Mouse (Mus musculus) T-helper 2 cell (primary cell): ENCODE data around the gene Ppp3ca.

Experiments used
- in situ Hi-C: fragments of 300-600 bp; cut with MboI, MseI; formaldehyde crosslinking; loops from one replicate; pipeline ENCODE4 v1.15.1; 2025; ENCODE audit warnings: high pct_unique_total_duplicates

The Ppp3ca gene

DNA sequence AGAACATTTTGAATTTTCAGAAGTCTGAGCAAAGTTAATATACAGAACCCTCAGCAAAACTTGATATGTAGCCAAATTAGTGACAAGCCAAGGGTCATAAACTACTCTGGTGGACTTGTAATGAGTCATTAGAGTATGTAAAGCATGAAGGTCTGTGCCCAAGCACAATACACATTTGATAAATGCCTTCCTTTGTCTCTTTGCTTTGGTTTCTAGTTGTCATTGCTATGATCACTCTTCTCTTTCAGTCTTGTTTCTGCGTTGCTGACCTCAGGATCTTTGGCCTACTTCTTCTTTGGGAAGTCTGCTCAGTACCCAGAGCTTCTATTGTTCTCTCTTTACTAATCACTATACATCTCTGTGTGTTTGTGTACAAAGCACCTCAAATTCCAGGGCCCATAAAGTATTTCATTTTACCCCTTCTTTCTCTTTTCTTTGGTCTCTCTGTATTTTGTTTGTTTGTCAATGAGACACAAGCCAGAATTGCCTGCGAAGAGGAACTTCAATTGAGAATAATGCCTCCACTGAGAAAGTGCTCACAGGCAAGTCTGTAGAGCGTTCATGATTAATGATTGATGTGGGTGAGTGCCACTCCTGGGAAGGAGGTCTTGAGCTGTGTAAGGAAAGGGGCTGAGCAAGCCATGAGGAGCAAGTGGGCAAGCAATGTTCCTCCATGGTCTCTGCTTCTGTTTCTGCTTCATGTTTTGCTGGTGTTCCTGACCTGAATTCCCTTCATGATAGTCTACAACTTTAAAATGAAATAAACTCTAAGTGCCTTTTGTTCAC lies 316.4 kb downstream of the Ppp3ca start:
- in situ Hi-C loops = no loop called here
